Mouse (Mus musculus): ENCODE measurements at regions not wholly inside any gene's neighbourhood (a gene's known extent, or its start where the extent isn't known, plus 50 kb on each side); places are given as distances from the start of the nearest gene placed in this dataset.

DNA sequence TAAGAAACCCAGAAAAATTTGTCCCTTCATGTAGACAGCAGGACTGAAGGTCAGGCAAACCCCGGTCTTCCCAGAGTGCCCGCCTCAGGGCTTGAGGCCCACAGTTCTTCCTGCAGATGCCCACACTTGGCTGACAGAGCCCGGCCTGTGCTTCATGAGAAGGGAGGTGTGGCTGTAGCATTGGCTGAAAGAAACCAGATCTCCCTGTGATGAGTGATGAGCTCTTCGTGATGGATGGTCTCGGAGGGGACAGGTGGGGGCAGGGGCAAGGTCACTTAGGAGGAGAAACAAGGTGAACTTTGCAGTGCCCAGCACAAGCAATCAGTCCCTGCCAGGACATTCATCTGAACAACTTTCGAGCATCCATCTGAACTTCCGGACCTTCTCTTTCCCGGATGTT, 298.7 kb upstream of the Ddhd1 start:
- TF ChIP-seq CTCF (IDR thresholded peaks at IDR 0.05; ENCODE audit: control insufficient read depth, insufficient read depth, insufficient read length): no peak
- no peak for TF ChIP-seq MAX (IDR thresholded peaks at IDR 0.05)
- no peak for TF ChIP-seq USF1 (IDR thresholded peaks at IDR 0.05; ENCODE audit: low read depth)
- no peak for TF ChIP-seq MYOD1 (IDR thresholded peaks at IDR 0.05; ENCODE audit: control insufficient read depth, insufficient read length, low read depth)
- TF ChIP-seq MYOG (IDR thresholded peaks at IDR 0.05; ENCODE audit: control insufficient read depth, extremely low read depth, insufficient read length): no peak
